Mouse (Mus musculus) G1E (cell line): ENCODE data around the gene Alcam.

ENCODE experiments used
- CTCF ChIP-seq: IDR thresholded peaks from 2 replicates; pipeline ENCODE4 v1.5.1; 2012; ENCODE audit warnings: low read depth, low read length, inconsistent platforms, mixed read lengths
- GATA1 ChIP-seq: IDR thresholded peaks from 2 replicates; pipeline ENCODE4 v1.6.1; 2012; ENCODE audit warnings: borderline replicate concordance, low read length, inconsistent platforms, mixed read lengths
- GATA2 ChIP-seq: IDR thresholded peaks from 2 replicates; pipeline ENCODE4 v1.6.1; 2012; ENCODE audit warnings: low read depth, low read length, inconsistent platforms, borderline replicate concordance
- POLR2AphosphoS5 ChIP-seq: IDR thresholded peaks from 2 replicates; pipeline ENCODE4 v1.6.1; 2012; ENCODE audit warnings: low read depth, low read length, inconsistent platforms; ENCODE audit not compliant: insufficient replicate concordance
- TAL1 ChIP-seq: conservative IDR thresholded peaks from 2 replicates; pipeline ENCODE4 v1.6.1; 2012; ENCODE audit warnings: low read depth, low read length, inconsistent platforms, mixed read lengths

- no peak for TF ChIP-seq CTCF
- no peak for TF ChIP-seq GATA2
- no peak for TF ChIP-seq GATA1
- no peak for TF ChIP-seq TAL1
- TF ChIP-seq POLR2AphosphoS5 = no peak
Observed at GRCm38 (mm10) chr16:52334084-52334483, 119.8 kb downstream of the Alcam start.
